Comparison of ENCODE assay signal across 8 mouse cellular contexts in the genomic region with DNA sequence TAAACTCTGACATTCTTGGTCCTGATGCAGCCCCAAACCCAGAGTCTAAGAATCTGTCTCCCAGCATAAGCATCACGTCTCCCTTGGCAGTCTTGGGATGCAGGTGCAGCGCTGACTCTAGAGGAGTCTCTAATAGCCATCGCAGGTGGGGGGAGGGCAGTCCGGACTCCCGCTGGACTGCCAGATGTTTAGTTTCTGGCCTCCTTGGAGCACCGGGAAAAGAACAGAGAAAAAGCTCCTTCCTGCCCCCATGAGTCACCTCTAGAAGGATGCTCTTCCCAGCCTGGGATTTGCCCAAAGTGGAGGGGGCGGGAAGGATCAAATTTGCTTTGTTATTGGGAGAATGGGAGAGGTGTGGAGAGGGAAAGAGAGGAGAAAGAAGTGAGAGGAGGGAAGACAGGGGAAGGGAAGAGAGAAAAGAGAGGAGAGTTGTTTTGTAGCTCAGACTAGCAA. TPM values are rescaled to one million over a fixed set of nuclear protein-coding genes. Genes with fewer than 3 reads are reported as not detected.
DNase-seq lines count a peak whose midpoint lies in the region; ATAC-seq and TF ChIP-seq lines count a peak whose summit lies in the region.

No protein-coding gene starts in this region.

- peak; percentile 44 for ATAC-seq in forebrain, embryonic 11.5 days (replicated peaks; ENCODE audit: low FRiP score)
- peak; percentile 67 for ATAC-seq in neural tube, embryonic 12.5 days (ENCODE audit: low FRiP score, low read depth)

- no peak for TF ChIP-seq CTCF in brain, embryonic 14.5 days (IDR thresholded peaks at IDR 0.05; ENCODE audit: borderline replicate concordance, extremely low read depth, insufficient read depth, insufficient read length)
- no peak for TF ChIP-seq CTCF in left cerebral cortex, adult 2 months (IDR thresholded peaks at IDR 0.05)
- TF ChIP-seq CTCF in kidney, adult 2 months (conservative IDR thresholded peaks at IDR 0.05; ENCODE audit: insufficient read depth, insufficient read length, low read depth, low read length), result no peak

- H3K27ac ChIP-seq in heart, embryonic 10.5 days, result no peak overlapping the region
- 0 out of 2 replicates have a peak overlapping the region, but pooled peaks have one; percentile 43 for H3K27ac ChIP-seq in forebrain, embryonic 11.5 days (ENCODE audit: low read depth, low read length)
- peak overlapping the region; percentile 90 for H3K27ac ChIP-seq in left cerebral cortex, adult 2 months
- peak overlapping the region; percentile 50; the same call in 1 of the 2 replicates for H3K27ac ChIP-seq in neural tube, embryonic 12.5 days
- no peak overlapping the region for H3K27ac ChIP-seq in kidney, adult 2 months (ENCODE audit: insufficient read depth, low read depth, low read length)

- TF ChIP-seq POLR2A in brain, embryonic 14.5 days (IDR thresholded peaks at IDR 0.05; ENCODE audit: borderline replicate concordance, extremely low read depth, insufficient read depth, insufficient read length, poor library complexity, severe bottlenecking), result no peak
- no peak for TF ChIP-seq POLR2A in kidney, adult 2 months (IDR thresholded peaks at IDR 0.05; ENCODE audit: low read depth, low read length)

- H3K4me3 ChIP-seq in heart, embryonic 10.5 days, result peak overlapping the region; percentile 68
- H3K4me3 ChIP-seq in forebrain, embryonic 11.5 days (ENCODE audit: low read depth, low read length), result peak overlapping the region; percentile 46
- peak overlapping the region; percentile 54 for H3K4me3 ChIP-seq in left cerebral cortex, adult 2 months
- H3K4me3 ChIP-seq in neural tube, embryonic 12.5 days, result peak overlapping the region; percentile 49
- no peak overlapping the region for H3K4me3 ChIP-seq in kidney, adult 2 months (ENCODE audit: insufficient read depth, low read depth, low read length)

- H3K4me1 ChIP-seq in heart, embryonic 10.5 days, result peaks cover 9% of the 10 kb centered on the region; the same call in 1 of the 2 replicates
- peaks cover 2% of the 10 kb centered on the region; the same call in 1 of the 2 replicates for H3K4me1 ChIP-seq in forebrain, embryonic 11.5 days (replicated peaks; ENCODE audit: control insufficient read depth, insufficient read depth, low read length)
- H3K4me1 ChIP-seq in neural tube, embryonic 12.5 days, result peaks cover 21% of the 10 kb centered on the region
- H3K4me1 ChIP-seq in kidney, adult 2 months (ENCODE audit: control insufficient read depth, insufficient read depth, low read length), result no peaks in the 10 kb centered on the region

- WGBS in heart, embryonic 10.5 days, result 3% methylated on average over 7 of the region's 7 CpGs
- under 1% methylated on average over 7 of the region's 7 CpGs for WGBS in forebrain, embryonic 11.5 days
- WGBS in neural tube, embryonic 12.5 days, result under 1% methylated on average over 7 of the region's 7 CpGs
- 1% methylated on average over 7 of the region's 7 CpGs for WGBS in kidney, adult 2 months

- peak overlapping the region; percentile 51 for H3K9ac ChIP-seq in forebrain, embryonic 11.5 days (ENCODE audit: low read length)
- peak overlapping the region; percentile 60 for H3K9ac ChIP-seq in neural tube, embryonic 12.5 days

- DNase-seq in heart, embryonic 10.5 days (ENCODE audit: low spot score), result no peak
- no peak for DNase-seq in heart, adult 18-20 months
- peak; percentile 56 for DNase-seq in brain, embryonic 14.5 days (ENCODE audit: low read depth)
- no peak for DNase-seq in forebrain, embryonic 11.5 days (ENCODE audit: low spot score)
- peak; percentile 30 to 44 for DNase-seq in left cerebral cortex, adult 2 months (ENCODE audit: extremely low spot score in 1 of 2, low spot score in 2 of 2)
- DNase-seq in T-cell, adult 2 months (ENCODE audit: low spot score), result no peak
- DNase-seq in kidney, adult 2 months, result no peak

- H3K9me3 ChIP-seq in heart, embryonic 10.5 days, result no peaks in the 10 kb centered on the region
- no peaks in the 10 kb centered on the region for H3K9me3 ChIP-seq in forebrain, embryonic 11.5 days (ENCODE audit: control insufficient read depth, low read length)
- H3K9me3 ChIP-seq in neural tube, embryonic 12.5 days, result no peaks in the 10 kb centered on the region

- peak overlapping the region; percentile 83 for H3K4me2 ChIP-seq in forebrain, embryonic 11.5 days (ENCODE audit: low read depth, low read length, severe bottlenecking)
- peak overlapping the region; percentile 69 for H3K4me2 ChIP-seq in neural tube, embryonic 12.5 days (replicated peaks)

- H3K27me3 ChIP-seq in heart, embryonic 10.5 days (ENCODE audit: insufficient read depth, poor library complexity, severe bottlenecking), result peaks cover 58% of the 10 kb centered on the region
- peaks cover 26% of the 10 kb centered on the region for H3K27me3 ChIP-seq in forebrain, embryonic 11.5 days (ENCODE audit: control insufficient read depth, insufficient read depth, low read length)
- peaks cover 27% of the 10 kb centered on the region for H3K27me3 ChIP-seq in neural tube, embryonic 12.5 days (replicated peaks)
- no peaks in the 10 kb centered on the region; the same call in none of the 2 replicates for H3K27me3 ChIP-seq in kidney, adult 2 months (replicated peaks; ENCODE audit: control insufficient read depth, insufficient read depth, low read length)

- no peaks in the 10 kb centered on the region for H3K36me3 ChIP-seq in heart, embryonic 10.5 days
- H3K36me3 ChIP-seq in forebrain, embryonic 11.5 days (ENCODE audit: control insufficient read depth, insufficient read depth, low read length), result no peaks in the 10 kb centered on the region
- H3K36me3 ChIP-seq in neural tube, embryonic 12.5 days, result no peaks in the 10 kb centered on the region
- H3K36me3 ChIP-seq in kidney, adult 2 months (ENCODE audit: control insufficient read depth, insufficient read depth, low read length), result no peaks in the 10 kb centered on the region

- intact Hi-C loops in left cerebral cortex, adult 2 months (cut with DNase I), result loop anchor here (2.0 to 5.0 kb wide), 6 partner anchors 73 to 328 kb away; no protein-coding TSS in a partner anchor

RNA-seq across cellular contexts. Expression of a gene that starts 0.6 kb away (rescaled TPM):
- polyA plus RNA-seq in heart, embryonic 10.5 days (2016; fragmentation: Nextera tagmentation; extraction: Ambion mirVana), result 0.06 and 0.20 TPM in 2 replicates
- total RNA-seq in heart, adult 18-20 months (2021), result not detected
- 16.3 and 25.7 TPM in 2 replicates for polyA plus RNA-seq in brain, embryonic 14.5 days (2012; rRNA removed)
- 2.0 and 2.2 TPM in 2 replicates for polyA plus RNA-seq in forebrain, embryonic 11.5 days (2014; fragmentation: Nextera tagmentation; extraction: Ambion mirVana)
- 100 to 1,000 TPM; 266 to 279 TPM for total RNA-seq in left cerebral cortex, adult 2 months (2021)
- polyA plus RNA-seq in neural tube, embryonic 12.5 days (2016; fragmentation: Nextera tagmentation; extraction: Ambion mirVana), result 10.1 and 12.3 TPM in 2 replicates
- 0.08 and 0.11 TPM in 2 replicates for polyA plus RNA-seq in kidney, adult 2 months (2012; rRNA removed)

Comparison
In these comparisons a context has a peak if more than half of its experiments do, and no peak if none do; other contexts are left out.
1. DNase-seq: peak in brain, embryonic 14.5 days (single experiment) and left cerebral cortex, adult 2 months (2 of 2); none in heart, embryonic 10.5 days (single experiment), heart, adult 18-20 months (0 of 2), forebrain, embryonic 11.5 days (single experiment), T-cell, adult 2 months (single experiment) and kidney, adult 2 months (single experiment).
2. H3K27ac ChIP-seq: peak in forebrain, embryonic 11.5 days (single experiment), left cerebral cortex, adult 2 months (single experiment) and neural tube, embryonic 12.5 days (single experiment); none in heart, embryonic 10.5 days (single experiment) and kidney, adult 2 months (single experiment).